Mouse (Mus musculus) Patski (cell line): ENCODE results near the gene Kcng4. TPM values are rescaled to one million over a fixed set of nuclear protein-coding genes. Genes with fewer than 3 reads are reported as not detected.

Experiments used
- ATAC-seq: fragments of 100-300 bp; one replicate; pipeline ENCODE4 v1.8.0; 2021
- CTCF ChIA-PET: fragments of 350-600 bp; sonication (Branson Sonifier 250); formaldehyde crosslinking; loops from one replicate; lab custom pipeline; 2022; ENCODE audit warnings: inconsistent platforms; lab: Charles Lee
- POLR2A ChIA-PET: fragments of 350-600 bp; sonication (Branson Sonifier 250); formaldehyde crosslinking; loops from one replicate; lab custom pipeline; 2022; ENCODE audit warnings: antibody characterized with exemption, inconsistent platforms; lab: Charles Lee
- DNase-seq: peaks from one replicate; pipeline ENCODE4 v3.0.0-alpha.2; 2011; ENCODE audit warnings: low read depth, low spot score
- H3K27me3 ChIP-seq: fragments of 371-371 bp; one replicate; pipeline ENCODE4 v1.5.1; 2021
- CTCF ChIP-seq: fragments of 100-300 bp; IDR thresholded peaks from one replicate; pipeline ENCODE4 v1.5.1; 2021
- in situ Hi-C: fragments of 300-500 bp; cut with MboI; formaldehyde crosslinking; loops from 3 replicates; pipeline ENCODE4 v1.11.1; 2018; ENCODE audit warnings: low pct_unique_long_range_greater_than_20kb, mixed read lengths
- polyA plus RNA-seq: library from polyadenylated mRNA; unstranded; gene quantifications from one replicate; pipeline ENCODE4 v1.2.3, GENCODE M21; 2021

Gene Kcng4
- polyA plus RNA-seq, 1 experiment from 2014 or later: 0.06 TPM

GRCm38 (mm10) chr8:119588844-119589243 is 46.6 kb downstream of the Kcng4 start:
- POLR2A ChIA-PET: no interaction called here
- DNase-seq: no peak
- no peak for ATAC-seq
- no peak for TF ChIP-seq CTCF
- no peaks in the 10 kb centered on the region for H3K27me3 ChIP-seq
- in situ Hi-C loops: no loop called here
- CTCF ChIA-PET: interaction anchor here (1.1 kb wide), 1 partner anchor 148 kb away, joined by 3 read pairs; no protein-coding TSS in a partner anchor

DNA sequence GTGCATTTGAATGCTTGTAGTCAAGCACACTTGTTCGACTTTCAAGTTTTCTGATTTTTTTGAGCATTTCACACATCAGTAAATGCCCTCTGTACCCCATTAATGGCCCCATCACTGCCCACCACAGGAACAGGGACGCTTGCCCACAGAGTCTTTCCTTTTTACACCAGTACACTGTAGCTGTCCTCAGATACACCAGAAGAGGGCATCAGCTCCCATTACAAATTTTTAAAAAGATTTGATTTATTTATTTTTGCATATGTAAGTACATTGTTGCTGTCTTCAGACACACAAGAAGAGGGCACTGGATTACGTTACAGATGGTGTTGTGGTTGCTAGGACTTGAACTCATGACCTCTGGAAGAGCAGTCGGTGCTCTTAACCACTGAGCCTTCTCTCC is 47.2 kb downstream of the Kcng4 start:
- ATAC-seq (no peak), DNase-seq (no peak)
- no peak for TF ChIP-seq CTCF
- CTCF ChIA-PET: interaction anchor here (1.1 to 1.2 kb wide), 2 partner anchors 12 to 148 kb away, joined by 3 read pairs; no protein-coding TSS in a partner anchor
- H3K27me3 ChIP-seq: no peaks in the 10 kb centered on the region
- in situ Hi-C loops: no loop called here
- POLR2A ChIA-PET: no interaction called here

- ChIA-PET CTCF (no interaction called here), POLR2A (no interaction called here)
- no peak for TF ChIP-seq CTCF
- H3K27me3 ChIP-seq: peaks cover 6% of the 10 kb centered on the region
- in situ Hi-C loops: no loop called here
- ATAC-seq (no peak), DNase-seq (no peak)
These were observed 49.6 kb downstream of the Kcng4 start for GRCm38 (mm10) chr8:119585901-119586300.

- in situ Hi-C loops: no loop called here
- ChIA-PET CTCF (no interaction called here), POLR2A (no interaction called here)
- peaks cover 34% of the 10 kb centered on the region for H3K27me3 ChIP-seq
- DNase-seq (no peak), ATAC-seq (no peak)
- no peak for TF ChIP-seq CTCF
These were observed 54.9 kb downstream of the Kcng4 start for GRCm38 (mm10) chr8:119580441-119581161.

DNA sequence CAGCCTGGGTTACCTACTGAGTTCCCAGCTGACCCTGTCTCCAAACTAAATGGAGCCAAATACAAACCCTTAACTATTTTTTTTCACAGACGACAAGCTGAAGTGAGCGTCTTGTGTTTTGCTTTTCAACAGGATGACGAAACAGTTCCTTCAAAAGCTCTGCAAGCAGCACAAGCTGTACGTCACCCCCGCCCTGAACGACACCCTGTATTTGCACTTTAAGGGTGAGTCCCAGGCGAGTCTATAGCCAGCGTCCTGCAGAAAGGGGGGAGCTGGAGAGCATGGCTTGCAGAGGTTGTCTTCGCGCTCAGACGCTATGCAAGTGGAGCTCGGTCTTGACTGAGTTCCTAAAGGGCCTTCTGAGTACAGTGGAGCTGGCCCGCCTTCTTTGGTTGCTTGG is 56.4 kb downstream of the Kcng4 start:
- peaks cover 37% of the 10 kb centered on the region for H3K27me3 ChIP-seq
- CTCF ChIA-PET: no interaction called here
- POLR2A ChIA-PET: no interaction called here
- in situ Hi-C loops: no loop called here
- ATAC-seq: no peak
- no peak for TF ChIP-seq CTCF
- no peak for DNase-seq

DNA sequence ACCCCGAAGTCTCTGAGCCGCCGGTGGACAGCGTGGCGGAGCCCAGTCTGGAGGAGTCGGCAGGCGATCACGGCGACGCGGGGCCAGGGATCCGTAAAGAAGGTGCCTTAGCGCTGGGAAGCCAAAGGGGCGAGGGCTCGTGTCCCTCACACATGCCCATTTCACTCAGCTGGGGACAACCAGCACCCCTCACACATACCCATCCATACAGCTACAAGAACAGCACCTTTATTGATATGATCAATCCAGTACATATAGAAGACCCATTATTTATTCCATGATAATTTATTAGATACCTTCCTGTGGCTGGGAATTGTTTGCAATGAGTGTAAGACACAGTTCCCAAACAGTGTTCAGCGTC is 60.1 kb downstream of the Kcng4 start:
- H3K27me3 ChIP-seq: peaks cover 31% of the 10 kb centered on the region
- POLR2A ChIA-PET: no interaction called here
- ATAC-seq (no peak), DNase-seq (no peak)
- in situ Hi-C loops: no loop called here
- TF ChIP-seq CTCF: no peak
- CTCF ChIA-PET: interaction anchor here (1.4 kb wide), 1 partner anchor 13 kb away, joined by 3 read pairs; no protein-coding TSS in a partner anchor

DNA sequence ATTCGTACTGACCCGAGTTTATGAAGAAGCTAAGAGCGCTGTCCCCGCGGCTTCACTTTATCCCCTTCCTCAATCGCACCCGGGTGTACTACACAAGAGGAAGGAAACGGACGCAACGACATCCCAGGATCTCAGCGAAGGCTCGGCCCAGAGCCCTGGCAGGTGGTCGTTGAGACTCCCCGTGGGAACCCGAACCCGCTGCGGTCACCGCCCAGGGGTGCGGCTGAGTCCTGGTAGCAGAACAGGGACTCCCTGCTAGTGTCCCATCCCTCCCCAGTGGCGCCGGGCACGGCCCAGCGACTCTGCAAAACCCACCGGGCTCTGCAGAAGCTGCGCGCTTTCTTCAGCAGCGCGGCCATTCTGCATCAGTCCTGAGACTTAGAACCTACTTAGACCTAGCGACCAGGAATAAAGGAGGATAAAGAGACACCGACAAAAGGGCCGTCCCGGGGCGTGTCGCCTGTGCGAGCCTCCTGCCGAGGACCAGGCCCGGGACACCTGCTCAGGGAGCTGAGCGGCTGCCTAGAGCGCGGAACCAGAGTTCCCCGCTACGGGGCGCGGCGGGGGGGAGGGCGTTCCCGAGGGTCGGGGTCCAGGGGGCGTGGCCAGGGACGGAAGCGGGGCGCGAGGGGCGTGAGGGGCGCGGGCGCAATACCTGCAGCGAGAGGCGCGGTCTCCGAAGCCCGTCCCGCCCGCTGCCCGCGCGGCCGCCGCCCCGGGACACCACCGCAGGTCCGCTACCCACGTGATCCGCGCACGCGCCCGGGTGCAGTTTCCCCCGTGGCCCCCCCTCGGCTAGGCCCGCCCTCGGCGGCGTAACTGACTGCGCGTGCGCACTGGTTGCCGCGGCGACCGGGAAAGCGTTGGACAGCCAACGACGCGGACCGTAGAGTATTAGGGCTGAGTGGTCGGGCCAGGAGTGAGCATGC is 60.8 kb downstream of the Kcng4 start, which contains the start of the genes Hsdl1 and Dnaaf1:
TSS of gene Hsdl1 (minus strand) at position 747 of the 929 bp plus-strand sequence.
TSS of gene Dnaaf1 (plus strand) at position 799 of the 929 bp plus-strand sequence.
- CTCF ChIA-PET: no interaction called here
- TF ChIP-seq CTCF: no peak
- peak; percentile 68 for ATAC-seq
- H3K27me3 ChIP-seq: peaks cover 27% of the 10 kb centered on the region
- DNase-seq: no peak
- in situ Hi-C loops: no loop called here
- POLR2A ChIA-PET: interaction anchor here (0.6 kb wide), 1 partner anchor 48 kb away, joined by 6 read pairs; no protein-coding TSS in a partner anchor

Other genes starting within 250 kb of the Kcng4 start
- gene Mlycd, start 240.8 kb downstream of the Kcng4 start, polyA plus RNA-seq: 25.7 TPM
- 20.4 TPM for gene Osgin1, start 201.6 kb downstream of the Kcng4 start, polyA plus RNA-seq
- gene Necab2, start 189.0 kb downstream of the Kcng4 start, polyA plus RNA-seq: 0.14 TPM
- not detected for gene Slc38a8, start 134.0 kb downstream of the Kcng4 start, polyA plus RNA-seq
- gene Mbtps1, start 76.9 kb downstream of the Kcng4 start, polyA plus RNA-seq: 144 TPM
- gene Hsdl1, start 60.5 kb downstream of the Kcng4 start, polyA plus RNA-seq: 26.1 TPM
- 0.13 TPM for gene Dnaaf1, start 60.4 kb downstream of the Kcng4 start, polyA plus RNA-seq
- 10.6 TPM for gene Taf1c, start 30.5 kb downstream of the Kcng4 start, polyA plus RNA-seq
- gene Adad2, start 22.9 kb downstream of the Kcng4 start, polyA plus RNA-seq: not detected
- gene Wfdc1, start 30.7 kb upstream of the Kcng4 start, polyA plus RNA-seq: not detected
- 0.04 TPM for gene Atp2c2, start 64.3 kb upstream of the Kcng4 start, polyA plus RNA-seq
- 21.1 TPM for gene Tldc1, start 142.7 kb upstream of the Kcng4 start, polyA plus RNA-seq
- gene Cotl1, start 204.9 kb upstream of the Kcng4 start, polyA plus RNA-seq: 33.3 TPM
- 8.6 TPM for gene Klhl36, start 226.6 kb upstream of the Kcng4 start, polyA plus RNA-seq